Mouse (Mus musculus) myocyte (in vitro differentiated cells): ENCODE measurements around the gene Cwh43. TPM values are rescaled to one million over a fixed set of nuclear protein-coding genes. Genes with fewer than 3 reads are reported as not detected.

Experiments
- H3K27me3 ChIP-seq: one replicate; pipeline ENCODE4 v1.6.1; 2011; ENCODE audit not compliant: control insufficient read depth, insufficient read depth, insufficient read length
- H3K36me3 ChIP-seq: one replicate; pipeline ENCODE4 v1.6.1; 2011; ENCODE audit not compliant: control insufficient read depth, insufficient read depth
- H3K4me2 ChIP-seq: one replicate; pipeline ENCODE4 v1.6.1; 2011; ENCODE audit warnings: low read depth, control low read depth
- H3K4me3 ChIP-seq: one replicate; pipeline ENCODE4 v1.5.1; 2011; ENCODE audit warnings: mild to moderate bottlenecking, control low read depth, moderate library complexity
- H3K79me2 ChIP-seq: one replicate; pipeline ENCODE4 v1.6.1; 2011; ENCODE audit not compliant: control insufficient read depth, insufficient read depth
- H3ac ChIP-seq: one replicate; pipeline ENCODE4 v1.6.1; 2011; ENCODE audit not compliant: control insufficient read depth, insufficient read length
- CEBPB ChIP-seq: IDR thresholded peaks from 2 replicates; pipeline ENCODE4 v1.6.1; 2011; ENCODE audit warnings: mild to moderate bottlenecking, moderate library complexity; ENCODE audit not compliant: poor library complexity, insufficient read depth, severe bottlenecking
- E2F4 ChIP-seq: IDR thresholded peaks from one replicate; pipeline ENCODE4 v1.6.1; 2011; ENCODE audit warnings: mild to moderate bottlenecking, control low read depth, moderate library complexity; ENCODE audit not compliant: insufficient read depth
- MAX ChIP-seq: IDR thresholded peaks from one replicate; pipeline ENCODE4 v1.6.1; 2011; ENCODE audit warnings: low read depth, mild to moderate bottlenecking, control low read depth
- MYOD1 ChIP-seq, 3 experiments: IDR thresholded peaks; one replicate each; pipeline ENCODE4 v1.6.1; 2011; ENCODE audit warnings: control low read depth in 2 of 3, low read depth in 2 of 3, mild to moderate bottlenecking in 2 of 3, moderate library complexity in 1 of 3; ENCODE audit not compliant: insufficient read length in 2 of 3, control insufficient read depth in 1 of 3
- MYOG ChIP-seq, 3 experiments: IDR thresholded peaks; one replicate each; pipeline ENCODE4 v1.6.1; 2011; ENCODE audit warnings: control low read depth in 2 of 3, low read depth in 2 of 3, mild to moderate bottlenecking in 2 of 3; ENCODE audit not compliant: insufficient read length in 2 of 3, control insufficient read depth in 1 of 3, insufficient read depth in 1 of 3
- POLR2A ChIP-seq: IDR thresholded peaks from one replicate; pipeline ENCODE4 v1.6.1; 2011; ENCODE audit warnings: low read depth, mild to moderate bottlenecking, control low read depth, moderate library complexity; ENCODE audit not compliant: insufficient read length
- POLR2AphosphoS2 ChIP-seq: IDR thresholded peaks from one replicate; pipeline ENCODE4 v1.6.1; 2011; ENCODE audit warnings: low read depth, control low read depth; ENCODE audit not compliant: insufficient read length
- REST ChIP-seq: IDR thresholded peaks from one replicate; pipeline ENCODE4 v1.6.1; 2011; ENCODE audit warnings: mild to moderate bottlenecking, control low read depth, moderate library complexity; ENCODE audit not compliant: insufficient read depth, insufficient read length
- SRF ChIP-seq: IDR thresholded peaks from one replicate; pipeline ENCODE4 v1.6.1; 2011; ENCODE audit warnings: low read depth; ENCODE audit not compliant: control insufficient read depth, insufficient read length
- TCF12 ChIP-seq: IDR thresholded peaks from one replicate; pipeline ENCODE4 v1.6.1; 2011; ENCODE audit warnings: mild to moderate bottlenecking, control low read depth; ENCODE audit not compliant: poor library complexity, insufficient read depth, severe bottlenecking
- TCF3 ChIP-seq: IDR thresholded peaks from one replicate; pipeline ENCODE4 v1.6.1; 2011; ENCODE audit warnings: low read depth, control low read depth; ENCODE audit not compliant: insufficient read length
- USF1 ChIP-seq: IDR thresholded peaks from one replicate; pipeline ENCODE4 v1.6.1; 2011; ENCODE audit warnings: low read depth, mild to moderate bottlenecking, control low read depth, moderate library complexity
- polyA plus RNA-seq: library from polyadenylated mRNA; unstranded; fragments of >200 nt; fragmentation: generic; extraction: Trizol; gene quantifications from one replicate; pipeline ENCODE4 v1.2.1, GENCODE M21; 2012; ENCODE audit warnings: missing spikeins

Cwh43 gene
- polyA plus RNA-seq, 1 experiment: 0.02 TPM

- H3K36me3 ChIP-seq: no peaks in the 10 kb centered on the region
- no peaks in the 10 kb centered on the region for H3K79me2 ChIP-seq
- TF ChIP-seq MYOD1 (IDR thresholded peaks at IDR 0.05; ENCODE audit: control insufficient read depth in 1 of 3, insufficient read length in 2 of 3, low read depth in 2 of 3) (no peak), TCF12 (no peak), SRF (no peak), POLR2AphosphoS2 (no peak), E2F4 (no peak), CEBPB (no peak), MAX (no peak), TCF3 (no peak), USF1 (no peak), REST (no peak), MYOG (IDR thresholded peaks at IDR 0.05; ENCODE audit: control insufficient read depth in 1 of 3, insufficient read depth in 1 of 3, insufficient read length in 2 of 3, low read depth in 2 of 3) (no peak), POLR2A (no peak)
- H3K4me2 ChIP-seq: no peak overlapping the region
- H3ac ChIP-seq: no peak overlapping the region
- peaks cover 14% of the 10 kb centered on the region for H3K27me3 ChIP-seq
- H3K4me3 ChIP-seq: no peak overlapping the region
Measured at GRCm38 (mm10) chr5:73455307-73455687, 49.4 kb downstream of the Cwh43 start.

- Histone ChIP-seq H3K79me2 (no peaks in the 10 kb centered on the region), H3K4me2 (no peak overlapping the region), H3ac (no peak overlapping the region), H3K36me3 (no peaks in the 10 kb centered on the region), H3K4me3 (no peak overlapping the region), H3K27me3 (peaks cover 23% of the 10 kb centered on the region)
- TF ChIP-seq POLR2A (no peak), SRF (no peak), E2F4 (no peak), TCF3 (no peak), TCF12 (no peak), MAX (no peak), MYOG (IDR thresholded peaks at IDR 0.05; ENCODE audit: control insufficient read depth in 1 of 3, insufficient read depth in 1 of 3, insufficient read length in 2 of 3, low read depth in 2 of 3) (no peak), CEBPB (no peak), MYOD1 (IDR thresholded peaks at IDR 0.05; ENCODE audit: control insufficient read depth in 1 of 3, insufficient read length in 2 of 3, low read depth in 2 of 3) (no peak), POLR2AphosphoS2 (no peak), USF1 (no peak), REST (no peak)
Measured at GRCm38 (mm10) chr5:73468462-73469433, 62.9 kb downstream of the Cwh43 start.

GRCm38 (mm10) chr5:73474412-73475405 is 68.8 kb downstream of the Cwh43 start:
- Histone ChIP-seq H3K4me2 (no peak overlapping the region), H3K27me3 (peaks cover 3% of the 10 kb centered on the region), H3ac (no peak overlapping the region), H3K79me2 (no peaks in the 10 kb centered on the region), H3K36me3 (no peaks in the 10 kb centered on the region), H3K4me3 (no peak overlapping the region)
- TF ChIP-seq USF1 (no peak), MYOD1 (IDR thresholded peaks at IDR 0.05; ENCODE audit: control insufficient read depth in 1 of 3, insufficient read length in 2 of 3, low read depth in 2 of 3) (no peak), TCF3 (no peak), SRF (no peak), MAX (no peak), TCF12 (no peak), CEBPB (no peak), REST (no peak), POLR2A (no peak), POLR2AphosphoS2 (no peak), MYOG (IDR thresholded peaks at IDR 0.05; ENCODE audit: control insufficient read depth in 1 of 3, insufficient read depth in 1 of 3, insufficient read length in 2 of 3, low read depth in 2 of 3) (no peak)

- H3K4me3 ChIP-seq: no peak within 1 kb of the TSS
- no peak within 1 kb of the TSS for H3ac ChIP-seq
- H3K4me2 ChIP-seq: no peak within 1 kb of the TSS
- peaks cover 33% of the 10 kb centered on the region for H3K27me3 ChIP-seq
- H3K36me3 ChIP-seq: no peaks in the 10 kb centered on the region
- H3K79me2 ChIP-seq: no peaks in the 10 kb centered on the region
- no peak for TF ChIP-seq TCF12
Measured at GRCm38 (mm10) chr5:73480700-73481099, 74.8 kb downstream of the Cwh43 start, which contains the start of gene Dcun1d4. Dcun1d4 (plus strand) TSS chr5:73481000.
